Comparison of ENCODE assay signal across 8 mouse cellular contexts in genomic region chr17:28061472-28061871, GRCm38 (mm10). TPM values are rescaled to one million over a fixed set of nuclear protein-coding genes. Genes with fewer than 3 reads are reported as not detected.
A peak's percentile ranks its signal among the peaks of the same experiment; 100 is the strongest.
DNase-seq lines count a peak whose midpoint lies in the region; ATAC-seq and TF ChIP-seq lines count a peak whose summit lies in the region.

No protein-coding gene starts in this region.

- no peaks in the 10 kb centered on the region for H3K27me3 ChIP-seq in forebrain, embryonic 16.5 days (replicated peaks; ENCODE audit: control insufficient read depth, insufficient read depth, low read length)
- no peaks in the 10 kb centered on the region for H3K27me3 ChIP-seq in lung, embryonic 15.5 days
- H3K27me3 ChIP-seq in stomach, embryonic 16.5 days (ENCODE audit: control insufficient read depth, insufficient read depth, low read length) = no peaks in the 10 kb centered on the region

- peak; percentile 70 for TF ChIP-seq CTCF in gastrocnemius, adult 2 months (IDR thresholded peaks at IDR 0.05)

- H3K9ac ChIP-seq in forebrain, embryonic 16.5 days (replicated peaks; ENCODE audit: low read depth, low read length) = no peak overlapping the region
- no peak overlapping the region for H3K9ac ChIP-seq in lung, embryonic 15.5 days
- no peak overlapping the region for H3K9ac ChIP-seq in stomach, embryonic 16.5 days (ENCODE audit: low read length)

- no peak overlapping the region for H3K27ac ChIP-seq in gastrocnemius, adult 2 months
- H3K27ac ChIP-seq in forebrain, embryonic 16.5 days (ENCODE audit: low read length) = no peak overlapping the region; the same call in 1 of the 2 replicates
- peak overlapping the region; percentile 25; the same call in 1 of the 2 replicates for H3K27ac ChIP-seq in lung, embryonic 15.5 days
- H3K27ac ChIP-seq in stomach, embryonic 16.5 days (ENCODE audit: low read length) = peak overlapping the region; percentile 64

- intact Hi-C loops in gastrocnemius, adult 2 months (cut with DNase I) = loop anchor here (2.0 kb wide), 1 partner anchor 71 kb away; no protein-coding TSS in a partner anchor
- intact Hi-C loops in gastrocnemius, postnatal 36 days (cut with DNase I) = loop anchor here (2.0 kb wide), 1 partner anchor 73 kb away; no protein-coding TSS in a partner anchor

- peak; percentile 61 for DNase-seq in gastrocnemius, adult 2 months
- no peak for DNase-seq in gastrocnemius, adult 18-20 months (ENCODE audit: low spot score)
- peak; percentile 23 for DNase-seq in thymus, postnatal 0 days (ENCODE audit: low spot score)
- DNase-seq in thymus, postnatal 10 days (ENCODE audit: low spot score in 2 of 2) = no peak
- no peak for DNase-seq in gastrocnemius, postnatal 36 days

- H3K4me2 ChIP-seq in forebrain, embryonic 16.5 days (ENCODE audit: low read length) = no peak overlapping the region
- no peak overlapping the region for H3K4me2 ChIP-seq in lung, embryonic 15.5 days
- no peak overlapping the region for H3K4me2 ChIP-seq in stomach, embryonic 16.5 days (ENCODE audit: low read depth, low read length)

- peak; percentile 55 for ATAC-seq in forebrain, embryonic 16.5 days
- ATAC-seq in lung, embryonic 15.5 days (ENCODE audit: borderline replicate concordance, extremely low read depth, low FRiP score, low TSS enrichment) = no peak
- ATAC-seq in stomach, embryonic 16.5 days (ENCODE audit: insufficient read depth, low FRiP score) = peak; percentile 74; the same call in 1 of the 2 replicates

- H3K36me3 ChIP-seq in forebrain, embryonic 16.5 days (ENCODE audit: control insufficient read depth, insufficient read depth) = peaks cover 6% of the 10 kb centered on the region; the same call in 1 of the 2 replicates
- peaks cover 37% of the 10 kb centered on the region for H3K36me3 ChIP-seq in lung, embryonic 15.5 days
- H3K36me3 ChIP-seq in stomach, embryonic 16.5 days (ENCODE audit: control insufficient read depth, insufficient read depth, low read length) = peaks cover 7% of the 10 kb centered on the region

- no peaks in the 10 kb centered on the region; the same call in 1 of the 2 replicates for H3K4me1 ChIP-seq in forebrain, embryonic 16.5 days (replicated peaks; ENCODE audit: control insufficient read depth, insufficient read depth, low read length)
- H3K4me1 ChIP-seq in lung, embryonic 15.5 days = peaks cover 4% of the 10 kb centered on the region; the same call in 1 of the 2 replicates
- peaks cover 3% of the 10 kb centered on the region; the same call in 1 of the 2 replicates for H3K4me1 ChIP-seq in stomach, embryonic 16.5 days (ENCODE audit: control insufficient read depth, insufficient read depth, low read length)

- WGBS in forebrain, embryonic 16.5 days = 50% methylated on average over 7 of the region's 7 CpGs
- 49% methylated on average over 7 of the region's 7 CpGs for WGBS in lung, embryonic 15.5 days
- 53% methylated on average over 7 of the region's 7 CpGs for WGBS in stomach, embryonic 16.5 days

- no peak overlapping the region for H3K4me3 ChIP-seq in gastrocnemius, adult 2 months
- H3K4me3 ChIP-seq in forebrain, embryonic 16.5 days (replicated peaks; ENCODE audit: low read length) = no peak overlapping the region
- H3K4me3 ChIP-seq in lung, embryonic 15.5 days = no peak overlapping the region
- H3K4me3 ChIP-seq in stomach, embryonic 16.5 days (replicated peaks; ENCODE audit: low read length) = no peak overlapping the region

- H3K9me3 ChIP-seq in forebrain, embryonic 16.5 days (ENCODE audit: control insufficient read depth, low read length) = no peaks in the 10 kb centered on the region
- H3K9me3 ChIP-seq in lung, embryonic 15.5 days = no peaks in the 10 kb centered on the region
- H3K9me3 ChIP-seq in stomach, embryonic 16.5 days (replicated peaks; ENCODE audit: control insufficient read depth, low read length) = no peaks in the 10 kb centered on the region

RNA-seq across cellular contexts. Expression of gene Tcp11, which starts 19.0 kb away (rescaled TPM):
- total RNA-seq in gastrocnemius, adult 2 months (2021) = not detected
- total RNA-seq in gastrocnemius, adult 18-20 months (2021) = not detected
- polyA plus RNA-seq in thymus, postnatal 0 days (2015; fragmentation: Nextera tagmentation; extraction: Ambion mirVana) = 1.3 and 2.0 TPM in 2 replicates
- polyA plus RNA-seq in forebrain, embryonic 16.5 days (2015; fragmentation: Nextera tagmentation; extraction: Ambion mirVana) = 1.7 and 1.8 TPM in 2 replicates
- 3.9 and 4.3 TPM in 2 replicates for polyA plus RNA-seq in lung, embryonic 15.5 days (2015; fragmentation: Nextera tagmentation; extraction: Ambion mirVana)
- 1.1 and 1.9 TPM in 2 replicates for polyA plus RNA-seq in stomach, embryonic 16.5 days (2015; fragmentation: Nextera tagmentation; extraction: Ambion mirVana)
- total RNA-seq in gastrocnemius, postnatal 36 days (2021) = not detected

Comparison
In these comparisons a context has a peak if more than half of its experiments do, and no peak if none do; other contexts are left out.
1. DNase-seq: peak in gastrocnemius, adult 2 months (single experiment) and thymus, postnatal 0 days (single experiment); none in gastrocnemius, adult 18-20 months (single experiment), thymus, postnatal 10 days (0 of 2) and gastrocnemius, postnatal 36 days (0 of 2).
2. H3K27ac ChIP-seq: peak in lung, embryonic 15.5 days (single experiment) and stomach, embryonic 16.5 days (single experiment); none in gastrocnemius, adult 2 months (single experiment) and forebrain, embryonic 16.5 days (single experiment).